Mouse (Mus musculus) c-Kit-negative CD71-positive TER-119-positive erythroid progenitor cells, embryonic 14.5 days (primary cell): Measurements from ENCODE around the gene Npnt.

Experiments
- DNase-seq: peaks from one replicate; pipeline ENCODE4 v3.0.0-alpha.2; 2013; ENCODE audit warnings: low read depth, low spot score

The Npnt gene

GRCm38 (mm10) chr3:132939006-132939405 lies 11.1 kb downstream of the Npnt start:
- no peak for DNase-seq

GRCm38 (mm10) chr3:132934649-132935048 lies 15.4 kb downstream of the Npnt start:
- DNase-seq: no peak

DNA sequence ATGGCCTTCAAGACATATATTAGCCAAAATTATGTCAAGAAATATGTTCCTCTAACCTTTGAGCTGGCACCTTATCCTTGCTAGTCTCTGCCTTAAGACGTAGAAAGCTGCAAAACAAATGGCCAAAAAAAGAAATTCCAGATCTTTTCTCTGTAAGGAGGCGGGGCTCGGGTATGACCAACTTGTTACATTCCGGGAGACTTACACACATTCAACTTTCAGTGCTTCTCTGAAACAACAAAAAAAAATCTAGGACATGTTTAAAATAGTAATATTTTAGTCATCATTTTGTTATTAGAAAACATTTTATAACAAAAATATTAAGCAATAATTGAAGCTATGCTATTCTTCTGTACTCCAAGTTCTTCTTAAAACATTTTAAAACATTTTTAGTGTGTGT lies 18.6 kb downstream of the Npnt start:
- no peak for DNase-seq

- no peak for DNase-seq
Observed at GRCm38 (mm10) chr3:132929866-132930265, 20.2 kb downstream of the Npnt start.

- DNase-seq: no peak
Observed at GRCm38 (mm10) chr3:132928186-132928585, 21.9 kb downstream of the Npnt start.

- DNase-seq: no peak
Observed at GRCm38 (mm10) chr3:132919798-132920197, 30.3 kb downstream of the Npnt start.

- no peak for DNase-seq
Observed at GRCm38 (mm10) chr3:132919240-132919639, 30.9 kb downstream of the Npnt start.

- DNase-seq: no peak
Observed at GRCm38 (mm10) chr3:132917356-132918090, 32.6 kb downstream of the Npnt start.

DNA sequence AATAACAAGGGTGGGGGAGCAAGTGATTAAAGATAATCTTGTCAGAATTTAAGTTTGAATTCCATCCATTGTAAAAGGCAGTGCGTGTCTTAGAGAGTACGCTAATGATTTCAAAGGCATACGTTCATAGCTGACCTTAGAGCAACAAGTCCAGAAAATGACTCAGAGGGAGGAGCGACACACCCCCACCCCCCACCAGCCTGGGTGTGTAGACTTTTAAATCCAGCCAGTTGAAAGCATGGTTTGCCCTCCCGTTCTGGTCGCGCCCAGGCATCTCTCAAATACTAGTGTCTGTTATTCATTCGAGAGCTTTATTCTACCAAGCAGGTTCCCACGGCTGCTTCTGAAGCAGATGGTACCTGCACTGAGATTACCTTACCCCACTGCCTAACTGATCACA lies 34.4 kb downstream of the Npnt start:
- DNase-seq: no peak

GRCm38 (mm10) chr3:132912420-132912819 lies 37.7 kb downstream of the Npnt start:
- DNase-seq: no peak

GRCm38 (mm10) chr3:132911716-132912115 lies 38.4 kb downstream of the Npnt start:
- no peak for DNase-seq

- no peak for DNase-seq
Observed at GRCm38 (mm10) chr3:132910727-132911126, 39.4 kb downstream of the Npnt start.

DNA sequence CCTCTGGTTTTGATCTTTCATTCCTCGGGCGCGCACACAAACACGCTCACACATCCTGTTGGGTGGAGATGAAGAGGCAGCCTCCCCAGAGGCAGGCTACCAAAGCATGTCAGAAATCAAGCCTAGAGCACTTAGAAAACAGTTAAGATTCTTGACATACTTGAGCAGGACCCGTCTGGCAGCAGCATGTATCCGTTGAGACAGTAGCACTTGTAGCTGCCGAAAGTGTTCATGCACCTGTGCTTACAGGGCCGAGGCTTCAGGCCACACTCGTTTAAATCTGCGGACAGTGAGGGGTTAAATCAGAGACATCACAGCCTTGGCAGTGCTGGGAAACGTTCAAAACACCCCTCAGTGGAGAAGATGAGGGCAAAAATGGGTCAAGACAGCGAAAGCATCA lies 40.4 kb downstream of the Npnt start:
- DNase-seq: no peak

DNA sequence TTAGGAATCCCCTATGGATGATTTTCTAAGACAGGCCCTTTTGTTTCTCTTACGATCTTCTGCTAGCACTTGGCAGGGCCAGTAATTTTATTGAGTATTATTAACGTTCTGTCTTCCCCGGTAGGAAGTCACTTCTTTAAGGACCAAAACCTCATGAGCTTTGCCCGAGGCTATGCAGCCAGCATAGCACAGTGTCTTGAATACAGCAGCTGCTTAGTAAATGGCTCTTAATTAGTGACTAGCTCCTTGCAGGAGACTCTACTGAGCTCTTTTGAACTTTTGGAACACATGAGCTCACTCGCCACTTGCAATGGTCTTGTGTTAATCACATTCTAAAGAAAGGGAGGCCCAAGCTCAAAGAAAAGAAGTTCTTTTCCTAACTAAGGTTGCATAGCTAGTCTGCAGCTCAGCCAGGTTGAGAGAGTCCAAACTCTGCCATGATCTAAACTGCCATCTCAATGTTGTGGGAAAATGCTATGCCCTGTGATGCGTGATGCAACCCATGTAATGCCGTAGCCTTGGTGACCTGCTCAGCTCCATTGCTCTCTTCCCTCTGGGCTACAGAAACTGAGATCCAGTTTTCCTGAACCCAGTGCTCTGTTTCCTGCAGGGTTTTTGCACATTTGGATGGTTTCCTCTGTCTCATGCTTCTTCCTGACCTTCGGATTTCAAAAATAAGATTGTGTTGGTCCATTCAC lies 42.4 kb downstream of the Npnt start:
- no peak for DNase-seq

DNA sequence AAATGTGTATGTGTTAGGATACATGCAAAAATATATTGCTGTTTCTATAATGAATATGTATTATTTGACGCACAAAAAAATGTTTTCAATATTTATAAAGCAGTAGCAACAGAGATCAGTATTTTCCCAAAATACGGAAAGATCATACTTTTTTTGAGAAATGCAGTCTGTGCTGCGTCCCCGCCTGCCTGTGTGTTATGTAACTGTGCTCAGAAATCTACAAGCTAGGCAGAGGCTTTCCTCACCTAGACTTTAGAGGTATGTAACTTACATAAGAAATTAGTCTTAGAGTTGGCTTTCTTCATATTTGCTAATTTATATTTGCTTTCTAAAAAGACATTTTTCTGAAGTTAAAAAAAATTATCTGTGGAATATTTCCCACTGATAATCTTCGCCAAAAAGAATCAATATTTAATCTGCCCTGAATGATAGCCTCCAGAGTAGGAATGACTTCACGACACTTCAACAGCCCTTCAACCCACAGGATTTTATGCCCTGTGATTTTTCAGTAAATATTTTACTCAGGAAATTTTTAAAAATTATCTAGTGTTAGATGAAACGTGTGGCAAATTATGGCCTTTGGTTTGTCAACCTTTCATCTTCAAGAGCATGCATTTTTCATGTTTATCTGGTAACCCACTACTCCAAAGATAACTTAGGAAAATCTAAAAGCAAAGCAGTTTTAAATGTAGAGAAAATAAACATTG lies 44.7 kb downstream of the Npnt start:
- no peak for DNase-seq

GRCm38 (mm10) chr3:132903386-132903785 lies 46.7 kb downstream of the Npnt start:
- DNase-seq: no peak

DNA sequence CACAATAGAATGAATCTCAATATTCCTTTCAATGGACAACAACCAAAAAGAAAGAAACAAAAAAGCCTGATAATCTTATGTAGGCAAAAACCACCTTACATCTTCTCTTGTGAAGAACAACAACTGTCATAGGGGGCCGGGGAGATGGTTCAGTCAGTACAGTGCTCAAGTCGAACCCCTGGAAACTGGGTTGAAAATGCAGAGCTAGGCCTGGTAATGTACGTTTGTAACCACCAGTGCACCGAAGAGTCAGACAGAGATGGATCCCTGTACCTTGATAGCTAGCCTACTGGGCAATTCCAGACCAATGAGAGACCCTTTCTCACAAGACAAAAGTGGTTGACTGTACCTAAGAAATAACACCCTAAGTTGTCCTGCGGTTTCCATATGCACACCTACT lies 47.2 kb downstream of the Npnt start:
- no peak for DNase-seq

- DNase-seq: no peak
Observed at GRCm38 (mm10) chr3:132902206-132902605, 47.9 kb downstream of the Npnt start.

GRCm38 (mm10) chr3:132897891-132898290 lies 52.2 kb downstream of the Npnt start:
- no peak for DNase-seq

- DNase-seq: no peak
Observed at GRCm38 (mm10) chr3:132897390-132897789, 52.7 kb downstream of the Npnt start.

GRCm38 (mm10) chr3:132894086-132894485 lies 56.0 kb downstream of the Npnt start:
- no peak for DNase-seq

- DNase-seq: no peak
Observed at GRCm38 (mm10) chr3:132893676-132894075, 56.4 kb downstream of the Npnt start.

- no peak for DNase-seq
Observed at GRCm38 (mm10) chr3:132893044-132893443, 57.0 kb downstream of the Npnt start.
